Mouse (Mus musculus): Measurements from ENCODE around the gene Ahcy.

GRCm38 (mm10) chr2:155056076-155056578, 18.2 kb downstream of the Ahcy start:
- TF ChIP-seq EP300 (IDR thresholded peaks at IDR 0.05) (no peak), CTCF (IDR thresholded peaks at IDR 0.05) (no peak)
